Mouse (Mus musculus) induced T-regulatory cell, adult 2 months (primary cell): ENCODE data around the gene Gm27027.

Experiments used
- DNase-seq: peaks from one replicate; pipeline ENCODE4 v3.0.0-alpha.2; 2012; ENCODE audit warnings: low read depth

The Gm27027 gene

DNA sequence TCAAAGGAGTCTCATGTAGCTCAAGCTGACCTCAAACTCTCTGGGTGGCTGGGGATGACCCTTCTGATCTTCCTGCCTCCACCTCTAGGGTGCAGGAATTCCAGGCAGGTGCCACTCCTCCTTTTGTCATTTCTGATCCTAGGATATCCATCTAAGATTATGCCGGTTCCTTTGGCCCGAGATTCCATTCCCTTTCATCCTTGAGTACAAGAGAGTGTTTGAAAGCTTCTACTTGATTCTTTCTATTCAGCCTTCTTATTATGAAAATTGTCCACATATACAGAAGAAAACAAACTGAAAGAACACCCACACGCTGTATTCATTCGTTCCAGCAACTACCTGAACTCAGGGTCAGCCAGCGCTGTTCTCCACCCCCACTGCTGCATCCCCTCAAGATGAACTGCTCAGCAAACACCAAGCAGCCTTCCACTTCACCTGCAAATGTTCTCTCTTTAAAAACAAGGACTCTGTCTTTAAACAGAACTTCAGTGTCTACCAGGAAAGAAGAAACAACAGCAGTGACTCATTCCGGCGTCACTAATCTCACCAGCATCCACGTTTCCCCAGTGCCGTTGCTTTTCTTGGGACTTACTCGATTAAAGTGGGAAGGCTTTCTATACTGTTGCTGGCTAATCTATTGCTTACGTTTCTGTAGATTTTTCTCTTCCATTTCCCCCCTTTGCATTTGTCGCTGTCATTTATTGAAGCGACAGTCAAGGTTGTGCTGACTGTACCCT, 68.3 kb downstream of the Gm27027 start:
- no peak for DNase-seq

DNA sequence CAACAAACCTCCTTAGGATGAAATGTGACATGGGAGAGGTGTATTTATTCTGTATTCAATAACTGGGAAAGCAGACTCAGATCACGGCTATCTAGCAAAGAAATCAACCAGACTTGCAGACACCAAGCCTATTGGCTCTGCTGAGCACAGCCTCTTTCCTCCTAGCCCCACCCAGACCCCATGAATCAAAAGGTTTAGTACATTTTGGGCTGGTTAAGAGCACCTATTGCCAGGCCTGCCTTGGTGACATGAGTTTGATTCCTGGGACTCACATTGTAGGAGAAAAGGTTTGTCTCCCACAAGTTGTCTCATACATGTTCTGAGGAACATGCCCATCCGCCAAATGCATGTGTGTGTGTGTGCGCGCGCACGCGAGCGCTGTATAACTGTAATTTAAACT, 70.0 kb downstream of the Gm27027 start:
- no peak for DNase-seq

DNA sequence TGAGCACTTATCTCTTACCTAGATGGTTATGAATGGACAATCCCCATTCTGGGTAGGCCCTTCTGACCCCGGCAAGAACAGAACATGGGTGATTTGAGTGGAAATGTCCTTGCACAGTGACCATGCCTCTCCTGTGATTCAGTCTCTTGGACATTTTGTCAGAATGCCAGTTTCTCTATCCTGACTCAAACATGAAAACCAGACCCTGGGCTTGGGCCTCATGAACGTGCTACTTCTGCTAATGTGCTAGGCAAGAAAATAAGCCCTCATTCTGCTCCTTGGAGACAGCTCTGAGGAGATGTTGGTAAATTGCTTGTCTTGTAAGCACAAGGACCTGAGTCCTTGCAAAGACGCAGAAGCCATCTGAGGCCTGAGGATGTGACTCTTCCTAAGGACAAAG, 77.1 kb downstream of the Gm27027 start:
- no peak for DNase-seq

DNA sequence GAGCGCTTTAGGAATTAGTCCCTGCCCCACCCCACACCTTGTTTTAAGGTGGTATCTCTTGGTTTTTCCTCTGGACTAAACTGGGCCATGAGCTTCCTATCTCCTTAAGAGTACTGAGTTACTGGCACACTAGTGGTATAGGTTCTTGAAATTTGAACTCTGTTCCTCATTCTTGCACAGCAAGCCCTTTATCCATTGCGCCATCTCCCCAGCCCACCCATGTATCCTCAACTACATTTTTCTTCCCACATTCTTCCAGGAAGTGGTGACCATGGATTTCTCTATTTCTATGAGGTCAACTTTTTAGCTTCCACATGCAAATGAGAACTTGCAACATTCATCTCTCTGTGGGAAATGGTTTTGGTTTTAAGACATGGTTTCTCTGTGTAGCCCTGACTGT, 82.6 kb downstream of the Gm27027 start:
- no peak for DNase-seq

DNA sequence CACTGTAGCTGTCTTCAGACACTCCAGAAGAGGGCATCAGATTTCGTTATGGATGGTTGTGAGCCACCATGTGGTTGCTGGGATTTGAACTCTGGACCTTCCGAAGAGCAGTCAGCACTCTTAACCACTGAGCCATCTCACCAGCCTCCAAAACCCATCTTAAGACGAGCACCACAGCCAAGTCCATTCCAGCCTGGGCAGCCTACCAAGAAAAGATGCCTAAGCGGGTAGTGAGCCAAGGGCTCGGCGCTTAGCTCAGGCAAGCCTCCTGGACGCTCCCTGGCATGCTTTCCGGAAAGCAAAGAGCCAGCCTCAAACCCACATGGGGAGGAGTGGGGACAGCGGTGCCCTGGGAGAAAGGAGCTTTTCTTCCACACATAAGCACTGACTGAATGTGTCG, 84.2 kb downstream of the Gm27027 start:
- DNase-seq = no peak

DNA sequence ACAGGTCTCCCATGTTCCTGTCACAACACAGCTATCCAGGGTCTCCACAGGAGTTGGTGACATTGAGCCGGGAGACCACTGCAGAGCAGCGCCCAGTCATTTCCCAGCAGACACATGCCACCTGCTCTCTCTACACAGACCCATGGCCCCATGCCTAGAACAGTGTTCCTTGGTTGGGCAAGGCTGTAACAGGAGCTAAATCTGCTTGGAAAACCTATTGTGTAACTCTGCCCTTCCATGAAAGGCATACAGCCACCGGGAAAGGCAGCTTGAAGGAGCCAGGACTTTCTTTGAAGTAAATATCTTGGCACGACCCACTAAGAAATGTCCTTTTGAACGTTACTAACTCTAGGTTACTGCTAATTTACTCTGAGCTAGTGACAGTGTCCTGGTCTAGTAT, 86.4 kb downstream of the Gm27027 start:
- DNase-seq = no peak

DNA sequence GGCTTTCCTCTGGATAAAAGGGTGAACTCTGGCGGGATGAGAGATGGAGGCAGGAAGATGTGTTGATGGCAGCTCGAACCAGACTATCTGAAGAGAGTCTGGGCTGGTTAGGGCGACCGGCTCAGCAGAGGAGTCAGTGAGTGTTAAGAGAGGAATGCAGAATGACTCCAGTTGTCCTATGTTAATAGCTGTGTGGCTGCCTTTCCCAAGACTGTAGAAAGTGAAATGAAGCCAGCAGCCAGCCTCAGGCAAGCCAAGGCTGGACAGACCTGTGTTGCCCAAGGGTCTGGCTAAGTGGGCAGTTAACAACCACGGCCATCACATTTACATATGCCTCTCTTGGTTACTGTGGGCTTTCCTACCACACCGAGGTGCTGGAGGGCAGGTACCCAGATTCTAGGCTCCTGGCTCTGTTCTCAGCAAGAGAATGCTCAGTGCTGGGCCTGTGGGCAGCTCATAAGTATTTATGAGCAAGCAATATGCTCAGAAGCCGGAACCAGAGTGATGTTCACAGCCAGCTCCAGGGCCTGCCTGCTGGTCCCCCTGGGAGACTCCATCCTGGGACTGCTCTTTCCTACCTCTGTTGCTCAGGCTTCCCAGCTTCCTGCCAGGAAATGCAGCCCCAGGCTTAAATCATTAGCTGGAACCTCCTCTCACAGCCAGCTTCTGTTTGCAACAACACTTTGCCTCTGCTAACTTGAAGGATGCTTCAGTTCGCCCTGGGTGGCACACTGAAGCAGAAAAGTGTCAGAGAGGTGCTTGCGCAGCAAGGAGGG, 88.4 kb downstream of the Gm27027 start:
- DNase-seq = no peak
